Mouse (Mus musculus): ENCODE measurements around the gene Mpzl1.

Gene Mpzl1

GRCm38 (mm10) chr1:165652507-165652906, 18.2 kb upstream of the Mpzl1 start:
- Histone ChIP-seq H3K4me3 (replicated peaks; ENCODE audit: low read length) (no peak overlapping the region), H3K9me3 (ENCODE audit: low read length) (peaks cover 9% of the 10 kb centered on the region; the same call in 1 of the 2 replicates), H3K36me3 (ENCODE audit: insufficient read depth, low read length) (no peaks in the 10 kb centered on the region), H3K4me1 (replicated peaks; ENCODE audit: low read depth, low read length) (peaks cover 57% of the 10 kb centered on the region), H3K27me3 (ENCODE audit: insufficient read depth, low read length) (0 out of 2 replicates have a peak, but pooled peaks cover 4% of the 10 kb centered on the region)
- TF ChIP-seq POU5F1 (IDR thresholded peaks at IDR 0.05; ENCODE audit: borderline replicate concordance, low read length) (no peak), NANOG (IDR thresholded peaks at IDR 0.05; ENCODE audit: borderline replicate concordance, low read length) (no peak), CTCF (conservative IDR thresholded peaks at IDR 0.05; ENCODE audit: low read length) (no peak)

- no peaks in the 10 kb centered on the region for H3K36me3 ChIP-seq (ENCODE audit: insufficient read depth, low read length)
Observed at GRCm38 (mm10) chr1:165651158-165651557, 16.8 kb upstream of the Mpzl1 start.

GRCm38 (mm10) chr1:165645102-165645501, 10.8 kb upstream of the Mpzl1 start:
- Histone ChIP-seq H3K4me3 (replicated peaks; ENCODE audit: low read length) (no peak overlapping the region), H3K36me3 (ENCODE audit: insufficient read depth, low read length) (no peaks in the 10 kb centered on the region), H3K4me1 (replicated peaks; ENCODE audit: low read depth, low read length) (peaks cover 8% of the 10 kb centered on the region), H3K27me3 (ENCODE audit: insufficient read depth, low read length) (peaks cover 10% of the 10 kb centered on the region), H3K9me3 (ENCODE audit: low read length) (no peaks in the 10 kb centered on the region)
- TF ChIP-seq NANOG (IDR thresholded peaks at IDR 0.05; ENCODE audit: borderline replicate concordance, low read length) (no peak), CTCF (conservative IDR thresholded peaks at IDR 0.05; ENCODE audit: low read length) (no peak), POU5F1 (IDR thresholded peaks at IDR 0.05; ENCODE audit: borderline replicate concordance, low read length) (no peak)

More at GRCm38 (mm10) chr1:165651158-165651557, 16.8 kb upstream of the Mpzl1 start:
- Histone ChIP-seq H3K4me3 (replicated peaks; ENCODE audit: low read length) (no peak overlapping the region), H3K27me3 (ENCODE audit: insufficient read depth, low read length) (peaks cover 7% of the 10 kb centered on the region; the same call in 1 of the 2 replicates), H3K9me3 (ENCODE audit: low read length) (no peaks in the 10 kb centered on the region), H3K4me1 (replicated peaks; ENCODE audit: low read depth, low read length) (peaks cover 57% of the 10 kb centered on the region)
- TF ChIP-seq NANOG (IDR thresholded peaks at IDR 0.05; ENCODE audit: borderline replicate concordance, low read length) (no peak), CTCF (conservative IDR thresholded peaks at IDR 0.05; ENCODE audit: low read length) (no peak), POU5F1 (IDR thresholded peaks at IDR 0.05; ENCODE audit: borderline replicate concordance, low read length) (no peak)

- peaks cover 10% of the 10 kb centered on the region for H3K27me3 ChIP-seq (ENCODE audit: insufficient read depth, low read length)
- TF ChIP-seq CTCF (conservative IDR thresholded peaks at IDR 0.05; ENCODE audit: low read length) (no peak), POU5F1 (IDR thresholded peaks at IDR 0.05; ENCODE audit: borderline replicate concordance, low read length) (no peak), NANOG (IDR thresholded peaks at IDR 0.05; ENCODE audit: borderline replicate concordance, low read length) (no peak)
- no peaks in the 10 kb centered on the region for H3K9me3 ChIP-seq (ENCODE audit: low read length)
- H3K4me3 ChIP-seq (replicated peaks; ENCODE audit: low read length): no peak overlapping the region
- H3K36me3 ChIP-seq (ENCODE audit: insufficient read depth, low read length): no peaks in the 10 kb centered on the region
- H3K4me1 ChIP-seq (replicated peaks; ENCODE audit: low read depth, low read length): peaks cover 4% of the 10 kb centered on the region
Observed at GRCm38 (mm10) chr1:165643735-165644134, 9.4 kb upstream of the Mpzl1 start.

GRCm38 (mm10) chr1:165642780-165643311, 8.5 kb upstream of the Mpzl1 start:
- Histone ChIP-seq H3K4me1 (replicated peaks; ENCODE audit: low read depth, low read length) (peaks cover 4% of the 10 kb centered on the region), H3K9me3 (ENCODE audit: low read length) (no peaks in the 10 kb centered on the region), H3K4me3 (replicated peaks; ENCODE audit: low read length) (peak overlapping the region; percentile 93), H3K27me3 (ENCODE audit: insufficient read depth, low read length) (peaks cover 8% of the 10 kb centered on the region), H3K36me3 (ENCODE audit: insufficient read depth, low read length) (no peaks in the 10 kb centered on the region)
- TF ChIP-seq NANOG (IDR thresholded peaks at IDR 0.05; ENCODE audit: borderline replicate concordance, low read length) (no peak), POU5F1 (IDR thresholded peaks at IDR 0.05; ENCODE audit: borderline replicate concordance, low read length) (no peak), CTCF (conservative IDR thresholded peaks at IDR 0.05; ENCODE audit: low read length) (no peak)

GRCm38 (mm10) chr1:165641786-165642771, 7.7 kb upstream of the Mpzl1 start:
- TF ChIP-seq CTCF (conservative IDR thresholded peaks at IDR 0.05; ENCODE audit: low read length): no peak
- TF ChIP-seq POU5F1 (IDR thresholded peaks at IDR 0.05; ENCODE audit: borderline replicate concordance, low read length): no peak
- no peak for TF ChIP-seq NANOG (IDR thresholded peaks at IDR 0.05; ENCODE audit: borderline replicate concordance, low read length)
- Histone ChIP-seq H3K27me3 (ENCODE audit: insufficient read depth, low read length) (peaks cover 3% of the 10 kb centered on the region; the same call in 1 of the 2 replicates), H3K9me3 (ENCODE audit: low read length) (no peaks in the 10 kb centered on the region), H3K36me3 (ENCODE audit: insufficient read depth, low read length) (no peaks in the 10 kb centered on the region), H3K4me1 (replicated peaks; ENCODE audit: low read depth, low read length) (peaks cover 4% of the 10 kb centered on the region), H3K4me3 (replicated peaks; ENCODE audit: low read length) (peak overlapping the region; percentile 93)

- TF ChIP-seq CTCF (conservative IDR thresholded peaks at IDR 0.05; ENCODE audit: low read length) (peak; percentile 50), NANOG (IDR thresholded peaks at IDR 0.05; ENCODE audit: borderline replicate concordance, low read length) (no peak)
- H3K27me3 ChIP-seq (ENCODE audit: insufficient read depth, low read length): peaks cover 3% of the 10 kb centered on the region; the same call in 1 of the 2 replicates
- H3K9me3 ChIP-seq (ENCODE audit: low read length): no peaks in the 10 kb centered on the region
- peak overlapping the region; percentile 93 for H3K4me3 ChIP-seq (replicated peaks; ENCODE audit: low read length)
- H3K4me1 ChIP-seq (replicated peaks; ENCODE audit: low read depth, low read length): peaks cover 7% of the 10 kb centered on the region
- no peaks in the 10 kb centered on the region for H3K36me3 ChIP-seq (ENCODE audit: insufficient read depth, low read length)
Observed at GRCm38 (mm10) chr1:165641271-165641771, 7.0 kb upstream of the Mpzl1 start.

- H3K9me3 ChIP-seq (ENCODE audit: low read length): no peaks in the 10 kb centered on the region
- peaks cover 6% of the 10 kb centered on the region; the same call in 1 of the 2 replicates for H3K36me3 ChIP-seq (ENCODE audit: insufficient read depth, low read length)
- TF ChIP-seq NANOG (IDR thresholded peaks at IDR 0.05; ENCODE audit: borderline replicate concordance, low read length) (no peak), CTCF (conservative IDR thresholded peaks at IDR 0.05; ENCODE audit: low read length) (no peak), POU5F1 (IDR thresholded peaks at IDR 0.05; ENCODE audit: borderline replicate concordance, low read length) (no peak)
- H3K27me3 ChIP-seq (ENCODE audit: insufficient read depth, low read length): no peaks in the 10 kb centered on the region
- H3K4me1 ChIP-seq (replicated peaks; ENCODE audit: low read depth, low read length): peaks cover 47% of the 10 kb centered on the region
- no peak overlapping the region for H3K4me3 ChIP-seq (replicated peaks; ENCODE audit: low read length)
Observed at GRCm38 (mm10) chr1:165636289-165636688, 2.0 kb upstream of the Mpzl1 start.
